19 mouse cellular contexts compared by ENCODE assay signal in the genomic region with DNA sequence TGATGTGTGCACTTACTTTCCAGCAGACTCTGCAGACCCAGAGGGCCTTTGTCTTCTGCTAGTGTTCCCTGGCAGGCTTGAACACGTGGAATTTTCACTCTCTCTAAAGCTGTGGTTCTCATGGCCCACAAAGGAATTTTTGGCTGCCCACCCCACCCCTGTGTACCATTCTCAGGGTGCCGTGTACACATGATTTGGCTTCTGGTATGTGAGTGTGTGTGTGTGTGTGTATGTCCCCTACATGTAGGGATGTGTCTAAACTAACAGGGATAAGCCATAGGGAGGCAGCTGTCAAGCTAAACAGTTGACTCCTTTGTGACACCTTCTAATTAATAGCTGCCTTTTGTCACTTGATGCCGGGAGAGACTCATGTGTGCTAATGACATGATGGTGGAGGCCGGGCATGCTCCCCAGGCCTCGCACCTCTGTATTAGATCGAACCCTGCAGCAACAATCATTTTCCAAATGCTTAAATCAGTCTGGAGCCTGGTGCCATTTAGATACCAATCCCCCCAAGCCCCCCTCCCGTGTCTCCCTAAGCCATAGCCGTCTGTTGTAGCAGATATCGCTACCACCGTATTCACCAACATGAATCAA. TPM values are rescaled to one million over a fixed set of nuclear protein-coding genes. Genes with fewer than 3 reads are reported as not detected.
DNase-seq lines count a peak whose midpoint lies in the region; ATAC-seq lines count a peak whose summit lies in the region.
"Had no signal": no experiment of that assay in that cellular context is flagged by ENCODE, and none has a peak within 500 bp of the region (broad histone marks: within the 10 kb centered on the region; RNA-seq: fewer than 3 reads in every experiment).

No protein-coding gene starts in this region.

- H3K27ac ChIP-seq in embryonic facial prominence, embryonic 14.5 days (replicated peaks; ENCODE audit: low read depth, low read length), result no peak overlapping the region
- H3K27ac ChIP-seq in forebrain, embryonic 14.5 days (ENCODE audit: low read depth, low read length), result peak overlapping the region; percentile 68
- H3K27ac ChIP-seq in hindbrain, embryonic 16.5 days (ENCODE audit: low read depth, low read length), result no peak overlapping the region
- peak overlapping the region; percentile 64; the same call in 1 of the 2 replicates for H3K27ac ChIP-seq in neural tube, embryonic 13.5 days (replicated peaks)
- H3K27ac ChIP-seq: heart, embryonic 13.5 days; kidney, embryonic 15.5 days; liver, embryonic 13.5 days; stomach, embryonic 15.5 days had no signal

- no peaks in the 10 kb centered on the region for H3K36me3 ChIP-seq in embryonic facial prominence, embryonic 14.5 days (ENCODE audit: control insufficient read depth, insufficient read depth, low read length)
- H3K36me3 ChIP-seq in forebrain, embryonic 14.5 days (ENCODE audit: control insufficient read depth, insufficient read depth, low read length), result no peaks in the 10 kb centered on the region
- H3K36me3 ChIP-seq in hindbrain, embryonic 16.5 days (ENCODE audit: control insufficient read depth, insufficient read depth, low read length), result no peaks in the 10 kb centered on the region
- no peaks in the 10 kb centered on the region for H3K36me3 ChIP-seq in neural tube, embryonic 13.5 days
- H3K36me3 ChIP-seq: heart, embryonic 13.5 days; kidney, embryonic 15.5 days; liver, embryonic 13.5 days; stomach, embryonic 15.5 days had no signal

- 41% methylated on average over 10 of the region's 10 CpGs for WGBS in embryonic facial prominence, embryonic 14.5 days
- 12% methylated on average over 10 of the region's 10 CpGs for WGBS in forebrain, embryonic 14.5 days
- 20% methylated on average over 10 of the region's 10 CpGs for WGBS in hindbrain, embryonic 16.5 days
- WGBS in neural tube, embryonic 13.5 days, result 20% methylated on average over 10 of the region's 10 CpGs

- H3K4me3 ChIP-seq in embryonic facial prominence, embryonic 14.5 days (ENCODE audit: low read depth, low read length), result no peak overlapping the region
- no peak overlapping the region for H3K4me3 ChIP-seq in forebrain, embryonic 14.5 days (ENCODE audit: low read depth, low read length)
- no peak overlapping the region for H3K4me3 ChIP-seq in hindbrain, embryonic 16.5 days (ENCODE audit: low read length)
- H3K4me3 ChIP-seq in neural tube, embryonic 13.5 days, result no peak overlapping the region
- H3K4me3 ChIP-seq: heart, embryonic 13.5 days; kidney, embryonic 15.5 days; liver, embryonic 13.5 days; stomach, embryonic 15.5 days had no signal

- DNase-seq in embryonic facial prominence, embryonic 14.5 days (ENCODE audit: low spot score), result peak; percentile 24
- DNase-seq in forebrain, embryonic 14.5 days (ENCODE audit: low spot score), result peak; percentile 68
- no peak for DNase-seq in adrenal gland, postnatal 4 days (ENCODE audit: low spot score in 2 of 2)
- DNase-seq in right cerebral cortex, adult 2 months (ENCODE audit: low spot score in 2 of 2), result no peak
- DNase-seq in right cerebral cortex, postnatal 36 days (ENCODE audit: low spot score in 2 of 2), result no peak
- DNase-seq: cerebellum, postnatal 25 days; gastrocnemius, postnatal 10 days; layer of hippocampus, adult 9-11 months; left cerebral cortex, postnatal 4 days; liver, embryonic 13.5 days; lung, postnatal 36 days; right cerebral cortex, postnatal 25 days; thymus, postnatal 4 days had no signal

- no peaks in the 10 kb centered on the region for H3K4me1 ChIP-seq in embryonic facial prominence, embryonic 14.5 days (ENCODE audit: control insufficient read depth, insufficient read depth, low read length)
- peaks cover 16% of the 10 kb centered on the region for H3K4me1 ChIP-seq in forebrain, embryonic 14.5 days (ENCODE audit: control insufficient read depth, insufficient read depth, low read length)
- H3K4me1 ChIP-seq in hindbrain, embryonic 16.5 days (ENCODE audit: control insufficient read depth, insufficient read depth, low read depth, low read length), result peaks cover 2% of the 10 kb centered on the region; the same call in 1 of the 2 replicates
- H3K4me1 ChIP-seq in neural tube, embryonic 13.5 days (replicated peaks), result peaks cover 23% of the 10 kb centered on the region
- H3K4me1 ChIP-seq: liver, embryonic 13.5 days; stomach, embryonic 15.5 days had no signal

- no peaks in the 10 kb centered on the region for H3K27me3 ChIP-seq in embryonic facial prominence, embryonic 14.5 days (replicated peaks; ENCODE audit: control insufficient read depth, insufficient read depth, low read length)
- H3K27me3 ChIP-seq in forebrain, embryonic 14.5 days (replicated peaks; ENCODE audit: control insufficient read depth, insufficient read depth, low read length), result no peaks in the 10 kb centered on the region
- H3K27me3 ChIP-seq in hindbrain, embryonic 16.5 days (replicated peaks; ENCODE audit: control insufficient read depth, insufficient read depth, low read length), result no peaks in the 10 kb centered on the region
- no peaks in the 10 kb centered on the region for H3K27me3 ChIP-seq in neural tube, embryonic 13.5 days
- H3K27me3 ChIP-seq: heart, embryonic 13.5 days; kidney, embryonic 15.5 days; liver, embryonic 13.5 days; stomach, embryonic 15.5 days had no signal

- no peak overlapping the region for H3K4me2 ChIP-seq in embryonic facial prominence, embryonic 14.5 days (ENCODE audit: low read depth, low read length)
- H3K4me2 ChIP-seq in forebrain, embryonic 14.5 days (ENCODE audit: low read length), result no peak overlapping the region
- no peak overlapping the region for H3K4me2 ChIP-seq in hindbrain, embryonic 16.5 days (ENCODE audit: low read length)
- no peak overlapping the region for H3K4me2 ChIP-seq in neural tube, embryonic 13.5 days
- H3K4me2 ChIP-seq: heart, embryonic 13.5 days; kidney, embryonic 15.5 days; liver, embryonic 13.5 days; stomach, embryonic 15.5 days had no signal

- H3K9ac ChIP-seq in embryonic facial prominence, embryonic 14.5 days (ENCODE audit: low read depth, low read length), result no peak overlapping the region
- no peak overlapping the region for H3K9ac ChIP-seq in forebrain, embryonic 14.5 days (ENCODE audit: low read length)
- no peak overlapping the region for H3K9ac ChIP-seq in hindbrain, embryonic 16.5 days (ENCODE audit: low read depth, low read length)
- no peak overlapping the region for H3K9ac ChIP-seq in neural tube, embryonic 13.5 days
- H3K9ac ChIP-seq: heart, embryonic 13.5 days; kidney, embryonic 15.5 days; liver, embryonic 13.5 days; stomach, embryonic 15.5 days had no signal

- H3K9me3 ChIP-seq in embryonic facial prominence, embryonic 14.5 days (ENCODE audit: control insufficient read depth, low read length), result no peaks in the 10 kb centered on the region
- H3K9me3 ChIP-seq in forebrain, embryonic 14.5 days (replicated peaks; ENCODE audit: control insufficient read depth, low read length), result no peaks in the 10 kb centered on the region
- no peaks in the 10 kb centered on the region for H3K9me3 ChIP-seq in hindbrain, embryonic 16.5 days (ENCODE audit: control insufficient read depth, low read length)
- no peaks in the 10 kb centered on the region for H3K9me3 ChIP-seq in neural tube, embryonic 13.5 days
- H3K9me3 ChIP-seq: heart, embryonic 13.5 days; kidney, embryonic 15.5 days; liver, embryonic 13.5 days; stomach, embryonic 15.5 days had no signal

- ATAC-seq in embryonic facial prominence, embryonic 14.5 days (ENCODE audit: low read depth), result no peak; the same call in 1 of the 2 replicates
- peak; percentile 72 for ATAC-seq in forebrain, embryonic 14.5 days
- ATAC-seq in hindbrain, embryonic 16.5 days, result peak; percentile 46; the same call in 1 of the 2 replicates
- peak; percentile 54 for ATAC-seq in neural tube, embryonic 13.5 days (ENCODE audit: low read depth)
- ATAC-seq: Patski had no signal

RNA-seq across cellular contexts. Expression of gene Glp1r, which starts 41.5 kb away (rescaled TPM):
- polyA plus RNA-seq in embryonic facial prominence, embryonic 14.5 days (2014; fragmentation: Nextera tagmentation; extraction: Ambion mirVana), result 0.11 and 0.18 TPM in 2 replicates
- polyA plus RNA-seq in forebrain, embryonic 14.5 days (2014; fragmentation: Nextera tagmentation; extraction: Ambion mirVana), result 0.05 and 0.20 TPM in 2 replicates
- 0.89 and 1.0 TPM in 2 replicates for polyA plus RNA-seq in hindbrain, embryonic 16.5 days (2015; fragmentation: Nextera tagmentation; extraction: Ambion mirVana)
- polyA plus RNA-seq in neural tube, embryonic 13.5 days (2015; fragmentation: Nextera tagmentation; extraction: Ambion mirVana), result 0.43 and 0.53 TPM in 2 replicates
- total RNA-seq in adrenal gland, postnatal 4 days (2021), result 1 to 10 TPM in 1 of 2 experiments, under 1 TPM in 1; 0.37 to 2.9 TPM
- polyA plus RNA-seq: liver, embryonic 13.5 days; Patski had no signal

Comparison
In these comparisons a context has a peak if more than half of its experiments do, and no peak if none do; other contexts are left out.
1. DNase-seq: peak in embryonic facial prominence, embryonic 14.5 days (single experiment) and forebrain, embryonic 14.5 days (single experiment); none in adrenal gland, postnatal 4 days (0 of 2), right cerebral cortex, adult 2 months (0 of 2) and right cerebral cortex, postnatal 36 days (0 of 2).
2. H3K27ac ChIP-seq: peak in forebrain, embryonic 14.5 days (single experiment) and neural tube, embryonic 13.5 days (single experiment); none in embryonic facial prominence, embryonic 14.5 days (single experiment) and hindbrain, embryonic 16.5 days (single experiment).